Comparison of ENCODE assay signal across 10 mouse cellular contexts in the genomic region with DNA sequence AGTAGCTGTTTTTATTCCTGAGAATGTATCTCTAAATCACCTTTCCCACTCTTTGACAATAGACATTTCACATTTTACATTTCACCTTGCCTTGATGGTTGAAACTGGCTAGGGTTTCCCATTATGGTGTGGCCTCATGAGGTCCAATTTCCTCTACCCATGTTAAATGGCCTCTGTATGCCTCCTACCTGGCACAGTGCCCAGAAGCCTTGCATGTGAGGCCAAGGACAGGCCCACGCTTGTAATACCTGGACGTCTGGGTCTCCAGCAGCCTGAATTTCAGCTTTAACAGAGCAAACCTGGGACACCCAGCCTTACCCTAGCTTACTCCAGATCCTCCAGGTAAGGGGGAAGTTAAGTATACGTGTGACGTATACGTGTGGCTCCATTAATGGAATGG. TPM values are rescaled to one million over a fixed set of nuclear protein-coding genes. Genes with fewer than 3 reads are reported as not detected.
DNase-seq lines count a peak whose midpoint lies in the region; ATAC-seq lines count a peak whose summit lies in the region.
"Had no signal": no experiment of that assay in that cellular context is flagged by ENCODE, and none has a peak within 500 bp of the region (broad histone marks: within the 10 kb centered on the region; RNA-seq: fewer than 3 reads in every experiment).

No protein-coding gene starts in this region.

- peaks cover 24% of the 10 kb centered on the region for H3K4me1 ChIP-seq in heart, embryonic 13.5 days
- H3K4me1 ChIP-seq in stomach, embryonic 14.5 days (ENCODE audit: control insufficient read depth, insufficient read depth, low read length), result peaks cover 7% of the 10 kb centered on the region; the same call in 1 of the 2 replicates
- H3K4me1 ChIP-seq in forebrain, embryonic 12.5 days, result no peaks in the 10 kb centered on the region

- 59% methylated on average over 5 of the region's 5 CpGs for WGBS in heart, embryonic 13.5 days
- 61% methylated on average over 5 of the region's 5 CpGs for WGBS in stomach, embryonic 14.5 days
- WGBS in forebrain, embryonic 12.5 days, result 80% methylated on average over 5 of the region's 5 CpGs

- H3K4me3 ChIP-seq in heart, embryonic 13.5 days, result no peak overlapping the region
- no peak overlapping the region for H3K4me3 ChIP-seq in stomach, embryonic 14.5 days (ENCODE audit: low read depth, low read length)
- no peak overlapping the region for H3K4me3 ChIP-seq in forebrain, embryonic 12.5 days (replicated peaks)

- H3K9me3 ChIP-seq in heart, embryonic 13.5 days, result no peaks in the 10 kb centered on the region
- H3K9me3 ChIP-seq in stomach, embryonic 14.5 days (ENCODE audit: control insufficient read depth, low read depth, low read length), result no peaks in the 10 kb centered on the region
- no peaks in the 10 kb centered on the region for H3K9me3 ChIP-seq in forebrain, embryonic 12.5 days

- H3K36me3 ChIP-seq in heart, embryonic 13.5 days, result no peaks in the 10 kb centered on the region
- no peaks in the 10 kb centered on the region for H3K36me3 ChIP-seq in stomach, embryonic 14.5 days (ENCODE audit: control insufficient read depth, insufficient read depth, low read length)
- no peaks in the 10 kb centered on the region for H3K36me3 ChIP-seq in forebrain, embryonic 12.5 days (replicated peaks)

- no peak for ATAC-seq in heart, embryonic 13.5 days (ENCODE audit: extremely low read depth, insufficient number of reproducible peaks, low FRiP score, low TSS enrichment)
- ATAC-seq in stomach, embryonic 14.5 days (ENCODE audit: insufficient number of reproducible peaks, insufficient read depth, low FRiP score, low read depth), result peak; percentile 38; the same call in 1 of the 2 replicates
- ATAC-seq in forebrain, embryonic 12.5 days (ENCODE audit: low FRiP score), result no peak

- no peak for DNase-seq in heart, adult 18-20 months
- peak; percentile 26 for DNase-seq in adrenal gland, postnatal 25 days
- DNase-seq in kidney, postnatal 36 days, result peak; percentile 94 to 95
- no peak for DNase-seq in thymus, postnatal 25 days
- DNase-seq in Muller cell, postnatal 12 days (ENCODE audit: inconsistent ontology term), result no peak
- DNase-seq: layer of hippocampus, postnatal 36 days had no signal

- H3K27me3 ChIP-seq in heart, embryonic 13.5 days (replicated peaks), result peaks cover under 1% of the 10 kb centered on the region; the same call in 1 of the 2 replicates
- no peaks in the 10 kb centered on the region for H3K27me3 ChIP-seq in stomach, embryonic 14.5 days (ENCODE audit: control insufficient read depth, insufficient read depth, low read length)
- peaks cover 11% of the 10 kb centered on the region for H3K27me3 ChIP-seq in forebrain, embryonic 12.5 days

- no peak overlapping the region for H3K9ac ChIP-seq in heart, embryonic 13.5 days
- no peak overlapping the region for H3K9ac ChIP-seq in stomach, embryonic 14.5 days (replicated peaks; ENCODE audit: low read depth, low read length)
- no peak overlapping the region for H3K9ac ChIP-seq in forebrain, embryonic 12.5 days

- peak overlapping the region; percentile 51; the same call in 1 of the 2 replicates for H3K27ac ChIP-seq in heart, embryonic 13.5 days (replicated peaks)
- peak overlapping the region; percentile 69; the same call in 1 of the 2 replicates for H3K27ac ChIP-seq in stomach, embryonic 14.5 days (ENCODE audit: low read length)
- no peak overlapping the region for H3K27ac ChIP-seq in forebrain, embryonic 12.5 days

- no peak overlapping the region for H3K4me2 ChIP-seq in heart, embryonic 13.5 days
- no peak overlapping the region; the same call in 1 of the 2 replicates for H3K4me2 ChIP-seq in stomach, embryonic 14.5 days (replicated peaks; ENCODE audit: low read depth, low read length)
- H3K4me2 ChIP-seq in forebrain, embryonic 12.5 days, result no peak overlapping the region

RNA-seq across cellular contexts. Expression of a gene that starts 24.1 kb away (rescaled TPM):
- 0.60 and 0.66 TPM in 2 replicates for polyA plus RNA-seq in heart, embryonic 13.5 days (2015; fragmentation: Nextera tagmentation; extraction: Ambion mirVana)
- under 1 TPM in 1 of 2 experiments, not detected in 1; 0.33 TPM for total RNA-seq in heart, adult 18-20 months (2021)
- 0.61 TPM in 1 of 2 replicates, not detected in the other for total RNA-seq in adrenal gland, postnatal 25 days (2021)
- polyA plus RNA-seq in stomach, embryonic 14.5 days (2014; fragmentation: Nextera tagmentation; extraction: Ambion mirVana), result 6.0 and 6.2 TPM in 2 replicates
- 0.22 and 0.37 TPM in 2 replicates for polyA plus RNA-seq in forebrain, embryonic 12.5 days (2016; fragmentation: Nextera tagmentation; extraction: Ambion mirVana)
- polyA plus RNA-seq: neural tube, embryonic 14.5 days had no signal

RNA-seq across cellular contexts. Expression of a gene that starts 26.4 kb away (rescaled TPM):
- polyA plus RNA-seq in heart, embryonic 13.5 days (2015; fragmentation: Nextera tagmentation; extraction: Ambion mirVana), result 16.2 and 18.0 TPM in 2 replicates
- 1 to 10 TPM; 2.0 to 3.0 TPM for total RNA-seq in heart, adult 18-20 months (2021)
- total RNA-seq in adrenal gland, postnatal 25 days (2021), result 13.5 and 16.7 TPM in 2 replicates
- 35.9 and 38.4 TPM in 2 replicates for polyA plus RNA-seq in stomach, embryonic 14.5 days (2014; fragmentation: Nextera tagmentation; extraction: Ambion mirVana)
- 68.9 and 69.0 TPM in 2 replicates for polyA plus RNA-seq in forebrain, embryonic 12.5 days (2016; fragmentation: Nextera tagmentation; extraction: Ambion mirVana)

RNA-seq across cellular contexts. Expression of a gene that starts 47.0 kb away (rescaled TPM):
- 0.16 and 0.22 TPM in 2 replicates for polyA plus RNA-seq in heart, embryonic 13.5 days (2015; fragmentation: Nextera tagmentation; extraction: Ambion mirVana)
- under 1 TPM; 0.07 to 0.15 TPM for total RNA-seq in heart, adult 18-20 months (2021)
- total RNA-seq in adrenal gland, postnatal 25 days (2021), result 0.18 TPM in 1 of 2 replicates, not detected in the other
- 0.19 and 0.45 TPM in 2 replicates for polyA plus RNA-seq in stomach, embryonic 14.5 days (2014; fragmentation: Nextera tagmentation; extraction: Ambion mirVana)
- 1.2 and 1.3 TPM in 2 replicates for polyA plus RNA-seq in forebrain, embryonic 12.5 days (2016; fragmentation: Nextera tagmentation; extraction: Ambion mirVana)

RNA-seq across cellular contexts. Expression of a gene that starts 57.4 kb away (rescaled TPM):
- 1.9 and 2.0 TPM in 2 replicates for polyA plus RNA-seq in heart, embryonic 13.5 days (2015; fragmentation: Nextera tagmentation; extraction: Ambion mirVana)
- under 1 TPM; 0.45 to 0.49 TPM for total RNA-seq in heart, adult 18-20 months (2021)
- total RNA-seq in adrenal gland, postnatal 25 days (2021), result not detected in 2 replicates
- polyA plus RNA-seq in stomach, embryonic 14.5 days (2014; fragmentation: Nextera tagmentation; extraction: Ambion mirVana), result 2.7 and 3.2 TPM in 2 replicates
- polyA plus RNA-seq in forebrain, embryonic 12.5 days (2016; fragmentation: Nextera tagmentation; extraction: Ambion mirVana), result 1.3 and 1.4 TPM in 2 replicates
- total RNA-seq: layer of hippocampus, postnatal 36 days had no signal

Comparison
In these comparisons a context has a peak if more than half of its experiments do, and no peak if none do; other contexts are left out.
1. DNase-seq: peak in adrenal gland, postnatal 25 days (single experiment) and kidney, postnatal 36 days (2 of 2); none in heart, adult 18-20 months (0 of 2), thymus, postnatal 25 days (single experiment) and Muller cell, postnatal 12 days (single experiment).